Mouse (Mus musculus) hindbrain, embryonic 14.5 days (tissue): Measurements from ENCODE around the gene Lct. TPM values are rescaled to one million over a fixed set of nuclear protein-coding genes. Genes with fewer than 3 reads are reported as not detected.
"Not testable (repeated sequence)": the region's sequence is repeated elsewhere in the genome, so short reads cannot be mapped to it uniquely, and the experiment has no call there.

Experiments
- ATAC-seq: fragments of 200-750 bp; cut with Nextera tagmentation; 2 replicates; pipeline ENCODE4 v1.8.0; 2017; ENCODE audit warnings: moderate number of reproducible peaks, mild to moderate bottlenecking, moderate TSS enrichment, moderate library complexity; ENCODE audit not compliant: low FRiP score
- DNase-seq: peaks from one replicate; pipeline ENCODE4 v3.0.0-alpha.2; 2015; ENCODE audit warnings: low spot score
- H3K27ac ChIP-seq: fragments of 300-500 bp; sonication (generic); 2 replicates; pipeline ENCODE4 v1.5.1; 2014; ENCODE audit warnings: mild to moderate bottlenecking, moderate library complexity
- H3K27me3 ChIP-seq: fragments of 300-500 bp; sonication (generic); 2 replicates; pipeline ENCODE4 v1.6.1; 2014; ENCODE audit warnings: mild to moderate bottlenecking, low read length, mixed read lengths; ENCODE audit not compliant: control insufficient read depth, insufficient read depth
- H3K36me3 ChIP-seq: fragments of 300-500 bp; sonication (generic); replicated peaks from 2 replicates; pipeline ENCODE4 v1.6.1; 2014; ENCODE audit not compliant: control insufficient read depth, insufficient read depth
- H3K4me1 ChIP-seq: fragments of 300-500 bp; sonication (generic); replicated peaks from 2 replicates; pipeline ENCODE4 v1.6.1; 2014; ENCODE audit warnings: antibody characterized with exemption, low read length, mixed read lengths; ENCODE audit not compliant: control insufficient read depth, insufficient read depth
- H3K4me2 ChIP-seq: fragments of 300-500 bp; sonication (generic); replicated peaks from 2 replicates; pipeline ENCODE4 v1.6.1; 2014; ENCODE audit warnings: mild to moderate bottlenecking, moderate library complexity
- H3K4me3 ChIP-seq: fragments of 300-500 bp; sonication (generic); replicated peaks from 2 replicates; pipeline ENCODE4 v1.5.1; 2014; ENCODE audit warnings: mild to moderate bottlenecking, low read length
- H3K9ac ChIP-seq: fragments of 300-500 bp; sonication (generic); 2 replicates; pipeline ENCODE4 v1.6.1; 2014
- H3K9me3 ChIP-seq: fragments of 300-500 bp; sonication (generic); 2 replicates; pipeline ENCODE4 v1.6.1; 2016; ENCODE audit warnings: low read length; ENCODE audit not compliant: control insufficient read depth
- whole genome bisulfite sequencing: fragments of 180-500 bp; shearing (Covaris S2); extraction: QIAGEN DNeasy Blood & Tissue Kit; methylation state at CpG from one replicate; pipeline ENCODE4 v1.1.7; 2014; 5-methylcytosine and 5-hydroxymethylcytosine counted together
- polyA plus RNA-seq: library from polyadenylated mRNA; unstranded; fragments of >200 nt; fragmentation: Nextera tagmentation; extraction: Ambion mirVana; gene quantifications from 2 replicates; pipeline ENCODE4 v1.2.1, GENCODE M21; 2014

Lct gene
- polyA plus RNA-seq, 1 experiment from 2014 or later = 0.33 TPM

- 58% methylated on average over 3 of the region's 3 CpGs for WGBS
- peak overlapping the region; percentile 86 for H3K4me2 ChIP-seq
- DNase-seq (no peak), ATAC-seq (no peak)
- peaks cover 38% of the 10 kb centered on the region for H3K36me3 ChIP-seq
- no peak overlapping the region; the same call in 1 of the 2 replicates for H3K9ac ChIP-seq
- 0 out of 2 replicates have a peak overlapping the region, but pooled peaks have one; percentile 90 for H3K4me3 ChIP-seq
- no peak overlapping the region; the same call in 1 of the 2 replicates for H3K27ac ChIP-seq
- peaks cover 18% of the 10 kb centered on the region for H3K4me1 ChIP-seq
- no peaks in the 10 kb centered on the region for H3K9me3 ChIP-seq
- no peaks in the 10 kb centered on the region for H3K27me3 ChIP-seq
These were observed 29.3 kb upstream of the Lct start for GRCm38 (mm10) chr1:128357452-128357851.

- no peak for DNase-seq
- no peaks in the 10 kb centered on the region for H3K9me3 ChIP-seq
- H3K4me2 ChIP-seq = no peak overlapping the region
- H3K4me3 ChIP-seq = no peak overlapping the region
- ATAC-seq = no peak
- no peak overlapping the region for H3K27ac ChIP-seq
- H3K27me3 ChIP-seq = no peaks in the 10 kb centered on the region
- WGBS = 93% methylated on average over 3 of the region's 3 CpGs
- 0 out of 2 replicates have a peak, but pooled peaks cover 12% of the 10 kb centered on the region for H3K4me1 ChIP-seq
- H3K36me3 ChIP-seq = peaks cover 52% of the 10 kb centered on the region
- no peak overlapping the region for H3K9ac ChIP-seq
These were observed 25.0 kb upstream of the Lct start for GRCm38 (mm10) chr1:128353092-128353491.

DNA sequence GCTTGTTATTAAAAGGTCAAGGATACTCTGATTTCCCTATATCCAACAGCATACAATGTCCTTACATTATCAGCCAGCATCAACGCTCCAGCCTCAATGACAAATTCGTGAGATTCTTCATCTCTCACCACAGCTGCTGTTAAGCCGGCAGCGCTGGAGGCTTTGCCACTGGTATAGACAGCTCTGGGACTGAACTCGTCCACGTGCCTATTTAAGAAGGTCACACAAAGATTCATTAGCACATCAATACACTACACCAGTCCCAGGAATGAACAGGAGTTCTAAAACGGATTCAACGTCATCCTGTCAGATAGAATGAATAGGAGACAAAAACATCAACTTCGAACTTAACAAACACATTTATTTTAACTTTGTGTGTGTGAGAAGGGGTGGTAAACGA is 16.1 kb upstream of the Lct start:
- no peak for DNase-seq
- Histone ChIP-seq H3K36me3 (peaks cover 80% of the 10 kb centered on the region), H3K9ac (no peak overlapping the region), H3K4me3 (no peak overlapping the region), H3K9me3 (no peaks in the 10 kb centered on the region), H3K4me1 (no peaks in the 10 kb centered on the region), H3K4me2 (no peak overlapping the region), H3K27me3 (no peaks in the 10 kb centered on the region), H3K27ac (no peak overlapping the region)
- 24% methylated on average over 10 of the region's 10 CpGs for WGBS
- no peak for ATAC-seq

DNA sequence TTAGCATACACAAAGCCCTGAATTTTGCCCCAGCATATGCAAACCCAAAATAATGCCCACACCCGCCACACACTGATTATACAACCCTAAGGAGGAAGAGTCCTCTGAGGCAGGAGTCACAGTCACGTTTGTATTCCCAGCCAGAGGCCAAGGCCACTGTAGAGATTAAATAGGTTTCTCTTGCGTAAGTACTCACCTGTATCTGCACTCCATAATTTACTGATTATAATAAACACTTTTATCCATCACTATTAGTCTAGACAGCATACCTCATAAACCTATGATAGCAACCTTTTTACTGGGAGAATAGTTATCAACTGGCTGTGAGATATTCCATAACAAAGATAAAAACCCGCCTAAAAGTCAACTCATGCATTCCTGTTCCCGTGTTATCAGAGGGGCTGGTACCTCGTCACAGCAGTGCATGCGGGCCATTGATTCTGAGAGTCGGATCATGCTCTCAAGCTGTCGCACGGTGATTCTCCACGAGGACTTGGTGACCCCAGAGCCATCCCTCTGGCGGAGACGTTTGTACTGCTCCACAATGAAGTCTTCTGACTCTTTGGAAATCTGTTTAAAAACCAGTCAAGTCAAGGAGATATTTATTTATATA is 9.7 kb upstream of the Lct start:
- Histone ChIP-seq H3K9ac (no peak overlapping the region), H3K27ac (no peak overlapping the region), H3K4me2 (no peak overlapping the region), H3K4me3 (no peak overlapping the region), H3K4me1 (no peaks in the 10 kb centered on the region), H3K36me3 (peaks cover 74% of the 10 kb centered on the region), H3K27me3 (no peaks in the 10 kb centered on the region), H3K9me3 (no peaks in the 10 kb centered on the region)
- no peak for DNase-seq
- WGBS = 90% methylated on average over 13 of the region's 13 CpGs
- no peak for ATAC-seq

GRCm38 (mm10) chr1:128330313-128330712 is 2.2 kb upstream of the Lct start:
- no peak overlapping the region for H3K4me3 ChIP-seq
- ATAC-seq (no peak), DNase-seq (no peak)
- H3K27me3 ChIP-seq = no peaks in the 10 kb centered on the region
- no peak overlapping the region for H3K4me2 ChIP-seq
- H3K36me3 ChIP-seq = peaks cover 46% of the 10 kb centered on the region
- no peaks in the 10 kb centered on the region for H3K4me1 ChIP-seq
- no peaks in the 10 kb centered on the region for H3K9me3 ChIP-seq
- 97% methylated on average over 1 of the region's 1 CpGs for WGBS
- H3K27ac ChIP-seq = no peak overlapping the region
- no peak overlapping the region for H3K9ac ChIP-seq

DNA sequence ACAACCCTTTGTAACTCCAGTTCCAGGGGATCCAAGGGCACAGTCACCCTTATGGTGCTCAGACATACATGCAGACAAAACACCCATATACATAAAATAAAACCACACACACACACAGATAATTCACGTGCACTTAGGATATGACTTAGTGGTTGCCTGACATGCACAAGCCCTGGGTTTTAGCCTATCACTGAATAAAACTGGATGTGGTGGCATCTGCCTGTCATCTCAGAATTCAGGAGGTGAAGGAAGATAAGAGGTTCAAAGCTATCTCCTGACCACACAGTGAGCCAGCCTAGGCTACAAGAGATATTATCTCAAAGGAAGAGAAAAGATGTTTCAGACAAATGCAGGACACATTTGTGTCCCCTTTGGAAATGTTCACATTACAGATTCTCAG is 953 bp downstream of the Lct start:
- ATAC-seq = no peak
- Histone ChIP-seq H3K9me3 (no peaks in the 10 kb centered on the region), H3K27ac (no peak overlapping the region), H3K9ac (no peak overlapping the region), H3K4me2 (no peak overlapping the region), H3K27me3 (no peaks in the 10 kb centered on the region), H3K4me1 (no peaks in the 10 kb centered on the region), H3K4me3 (no peak overlapping the region), H3K36me3 (peaks cover 15% of the 10 kb centered on the region)
- 98% methylated on average over 1 of the region's 1 CpGs for WGBS
- DNase-seq = no peak

DNA sequence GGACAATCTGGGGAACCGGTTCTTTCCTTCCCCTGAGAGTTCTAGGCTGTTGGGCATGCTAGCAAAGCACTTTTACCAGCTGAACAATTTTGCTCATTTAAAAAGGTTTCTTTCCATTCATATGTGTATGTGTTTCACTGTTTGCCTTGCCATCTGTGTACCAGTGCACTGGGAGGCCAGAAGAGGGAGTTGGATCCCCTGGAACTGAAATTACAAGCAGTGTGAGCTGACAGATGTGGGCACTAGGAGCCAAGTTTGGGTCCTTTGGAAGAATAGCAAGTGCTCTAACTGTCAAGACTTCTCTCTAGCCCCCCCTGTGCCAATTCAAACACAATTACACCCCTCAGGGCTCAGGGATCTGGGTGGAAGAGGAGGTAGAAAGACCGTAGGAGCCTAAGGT is 3.3 kb downstream of the Lct start:
- no peak overlapping the region for H3K9ac ChIP-seq
- H3K27ac ChIP-seq = no peak overlapping the region
- no peaks in the 10 kb centered on the region for H3K27me3 ChIP-seq
- no peak for DNase-seq
- H3K4me2 ChIP-seq = no peak overlapping the region
- no peak for ATAC-seq
- no peak overlapping the region for H3K4me3 ChIP-seq
- H3K9me3 ChIP-seq = no peaks in the 10 kb centered on the region
- H3K36me3 ChIP-seq = no peaks in the 10 kb centered on the region
- WGBS = 89% methylated on average over 2 of the region's 2 CpGs
- no peaks in the 10 kb centered on the region for H3K4me1 ChIP-seq

DNA sequence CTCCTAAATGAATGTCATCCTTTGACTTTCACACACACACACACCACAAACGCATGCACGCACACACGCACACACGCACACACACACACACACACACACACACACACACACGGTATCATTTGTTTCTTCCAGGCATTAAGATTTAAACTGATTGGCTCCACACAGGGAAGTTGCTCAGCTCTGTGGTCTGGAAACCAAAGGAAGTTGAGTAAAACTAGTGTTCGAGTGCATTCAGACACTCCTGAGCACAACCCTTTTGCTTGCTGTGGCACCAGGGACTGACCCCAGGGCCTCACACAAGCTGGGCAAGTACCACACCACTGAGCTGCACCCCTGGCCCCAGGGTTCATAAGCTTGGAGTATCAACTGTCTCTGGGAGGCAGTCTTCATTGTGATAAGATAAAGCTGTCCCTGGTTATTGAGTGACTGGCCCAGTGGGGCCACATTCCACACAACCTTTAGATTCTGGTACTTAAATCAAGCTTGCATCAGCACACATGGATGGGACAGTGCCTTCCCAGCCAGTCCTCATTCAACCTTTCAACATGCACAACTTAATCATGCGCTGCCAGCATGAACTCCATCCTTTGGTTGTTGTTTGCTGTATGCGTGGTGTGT is 5.0 kb downstream of the Lct start:
- 85% methylated on average over 8 of the region's 8 CpGs for WGBS

DNA sequence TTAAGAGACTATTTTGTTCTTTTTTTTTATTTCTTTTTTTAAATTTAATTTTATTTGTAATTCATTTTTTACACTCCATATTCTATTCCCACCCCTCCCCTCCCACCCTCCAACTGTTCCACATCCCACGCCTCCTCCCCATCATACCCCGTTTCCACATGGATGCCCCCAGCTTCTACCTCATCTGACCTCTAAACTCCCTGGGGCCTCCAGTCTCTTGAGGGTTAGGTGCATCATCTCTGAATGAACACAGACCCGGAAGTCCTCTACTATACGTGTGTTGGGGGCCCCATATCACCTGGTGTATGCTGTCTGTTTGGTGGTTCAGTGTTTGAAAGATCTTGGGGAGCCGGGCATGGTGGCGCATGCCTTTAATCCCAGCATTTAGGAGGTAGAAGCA is 8.9 kb downstream of the Lct start:
- not testable (repeated sequence) for ATAC-seq, H3K9ac ChIP-seq, H3K4me1 ChIP-seq, H3K36me3 ChIP-seq, DNase-seq, H3K9me3 ChIP-seq, H3K27ac ChIP-seq, H3K4me3 ChIP-seq, H3K27me3 ChIP-seq, H3K4me2 ChIP-seq
- 91% methylated on average over 6 of the region's 6 CpGs for WGBS

More for the DNA sequence above, 5.0 kb downstream of the Lct start:
- Histone ChIP-seq H3K27ac (no peak overlapping the region), H3K9me3 (no peaks in the 10 kb centered on the region), H3K4me1 (no peaks in the 10 kb centered on the region), H3K4me3 (no peak overlapping the region), H3K4me2 (no peak overlapping the region), H3K36me3 (no peaks in the 10 kb centered on the region), H3K27me3 (no peaks in the 10 kb centered on the region), H3K9ac (no peak overlapping the region)
- no peak for ATAC-seq
- DNase-seq = no peak
